Mouse (Mus musculus) retina, postnatal 7 days (tissue): ENCODE data around the gene Serpina3j.
"Not testable (repeated sequence)": the region's sequence is repeated elsewhere in the genome, so short reads cannot be mapped to it uniquely, and the experiment has no call there.

Source experiments
- DNase-seq: peaks from one replicate; pipeline ENCODE4 v3.0.0-alpha.2; 2012; ENCODE audit warnings: low read depth, low spot score

Gene Serpina3j

DNA sequence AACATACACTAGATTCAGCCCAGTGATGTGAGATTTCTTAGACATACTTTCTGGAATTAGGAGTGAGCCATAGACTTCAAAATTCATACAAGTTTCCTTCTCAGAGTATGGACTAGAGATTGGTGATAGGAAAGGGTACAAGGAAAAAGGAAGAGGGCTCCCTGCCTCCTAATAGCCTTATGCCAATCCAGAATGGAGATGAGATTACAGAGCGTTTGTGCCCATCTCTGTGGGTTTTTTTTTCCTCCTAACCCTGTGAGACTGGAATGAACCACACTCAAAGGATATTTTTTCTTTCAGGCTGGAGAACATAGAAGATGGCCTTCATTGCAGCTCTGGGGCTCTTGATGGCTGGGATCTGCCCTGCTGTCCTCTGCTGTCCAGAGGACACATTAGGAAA is at the start of gene Serpina3j:
Gene Serpina3j (plus strand): TSS at position 301 of the 400 bp plus-strand sequence.
- DNase-seq, result no peak

- DNase-seq, result no peak
Measured at GRCm38 (mm10) chr12:104266374-104266773, 48.0 kb upstream of the Serpina3j start.

DNA sequence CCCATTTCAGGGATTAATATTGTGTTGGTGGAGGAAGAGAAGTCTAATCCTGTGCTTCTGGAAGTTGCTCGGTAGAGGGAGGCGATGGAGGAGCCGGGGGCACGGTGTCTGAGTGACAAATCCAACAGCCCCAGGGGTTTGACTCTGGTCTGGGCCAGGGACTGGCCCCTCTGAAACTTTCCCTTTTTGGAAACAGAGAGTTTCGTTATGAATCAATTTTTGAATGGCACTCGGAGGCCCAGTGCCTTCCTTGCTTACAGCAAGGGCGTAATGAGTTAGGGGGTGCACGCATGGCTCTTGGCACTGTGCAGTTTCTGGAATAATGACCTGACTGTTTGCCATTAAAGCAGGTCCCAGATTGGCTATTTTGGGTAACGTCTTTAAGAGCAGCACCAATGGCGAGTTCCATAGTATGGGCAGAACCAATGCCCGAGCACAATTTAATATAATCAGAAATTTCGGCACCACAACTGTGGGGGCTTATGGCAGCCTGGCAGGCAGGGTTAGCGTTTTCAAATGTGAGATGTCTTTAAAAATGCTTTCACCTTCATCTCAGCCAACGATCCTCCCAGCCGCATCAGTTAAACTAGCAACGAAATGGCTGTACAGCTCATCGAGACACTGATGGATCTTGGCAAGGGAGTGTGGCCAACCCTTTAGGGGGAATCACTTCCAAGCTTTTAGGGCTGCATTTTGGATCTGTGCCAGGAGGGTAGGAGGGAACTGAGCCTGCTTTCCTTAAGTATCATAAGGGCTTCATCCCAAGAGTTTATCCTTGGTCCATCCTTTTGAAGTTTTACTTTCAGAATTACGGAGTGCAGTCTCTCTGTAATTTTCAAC is 35.9 kb upstream of the Serpina3j start:
- DNase-seq, result no peak

- no peak for DNase-seq
Measured at GRCm38 (mm10) chr12:104279056-104279435, 35.3 kb upstream of the Serpina3j start.

DNA sequence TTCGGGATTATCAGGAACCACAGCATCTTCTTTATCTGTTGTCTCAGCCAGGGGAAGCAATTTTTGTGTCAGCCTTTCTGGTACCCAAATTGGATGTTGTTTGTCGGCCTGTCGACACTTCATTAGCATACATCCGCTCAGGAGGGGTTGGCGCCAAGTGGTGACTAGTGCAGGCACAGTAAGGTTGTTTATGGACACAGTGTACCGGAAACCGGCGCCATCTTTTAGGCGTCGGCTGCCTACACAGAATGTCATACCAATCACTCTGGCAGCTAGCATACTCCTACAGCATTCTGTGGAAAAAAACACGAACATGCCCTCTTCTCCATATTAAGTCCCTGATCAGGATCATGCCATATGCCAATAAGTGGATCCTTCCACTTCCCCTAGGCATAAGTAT is 31.0 kb upstream of the Serpina3j start:
- DNase-seq, result no peak

- DNase-seq, result no peak
Measured at GRCm38 (mm10) chr12:104288336-104288735, 26.0 kb upstream of the Serpina3j start.

- no peak for DNase-seq
Measured at GRCm38 (mm10) chr12:104289872-104290271, 24.5 kb upstream of the Serpina3j start.

GRCm38 (mm10) chr12:104293963-104294362 is 20.4 kb upstream of the Serpina3j start:
- DNase-seq, result no peak

DNA sequence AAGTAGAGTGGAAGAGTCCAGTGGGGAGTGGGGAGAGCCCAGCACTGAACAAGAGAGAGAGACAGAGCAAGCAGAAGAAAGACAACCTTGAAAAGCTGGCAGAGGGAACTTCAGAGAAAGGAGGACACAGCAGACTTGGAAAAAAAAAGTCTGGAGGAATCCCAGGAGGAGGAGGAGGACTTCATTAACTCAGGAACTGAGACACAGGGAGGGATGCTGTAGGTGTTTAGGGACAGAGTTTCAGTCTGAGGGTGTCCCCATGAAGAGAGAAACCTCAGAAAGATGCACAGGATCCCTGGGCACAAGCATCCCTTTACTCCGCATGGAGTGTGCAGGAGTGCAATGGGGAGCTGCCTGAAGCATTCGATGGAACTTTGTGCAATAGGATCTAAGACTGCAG is 16.3 kb upstream of the Serpina3j start:
- no peak for DNase-seq

DNA sequence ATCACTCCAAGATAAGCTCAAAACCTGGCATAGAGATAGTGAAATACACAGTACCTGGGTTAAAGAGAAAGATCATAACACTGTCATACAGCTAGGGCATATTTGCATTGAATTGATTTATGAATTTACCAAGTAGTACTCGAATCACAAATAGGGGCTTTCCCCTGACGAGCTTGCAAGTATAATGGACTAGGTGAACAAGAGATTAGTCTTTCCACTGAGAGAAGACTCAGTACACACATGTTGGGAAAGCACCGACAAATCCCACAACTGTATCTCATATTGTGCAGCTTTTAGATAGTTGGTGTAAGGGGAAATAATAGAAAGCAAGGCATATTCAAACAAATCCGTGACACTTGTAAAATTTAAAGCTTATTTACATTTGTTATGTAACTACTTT is 8.4 kb upstream of the Serpina3j start:
- no peak for DNase-seq

- DNase-seq, result no peak
Measured at GRCm38 (mm10) chr12:104322454-104322853, 8.1 kb downstream of the Serpina3j start.

GRCm38 (mm10) chr12:104331701-104332100 is 17.3 kb downstream of the Serpina3j start:
- no peak for DNase-seq

GRCm38 (mm10) chr12:104336873-104337272 is 22.5 kb downstream of the Serpina3j start:
- DNase-seq, result not testable (repeated sequence)

- DNase-seq, result not testable (repeated sequence)
Measured at GRCm38 (mm10) chr12:104338226-104338625, 23.9 kb downstream of the Serpina3j start, which contains the start of the genes Serpina3k and Serpina3m. Serpina3k (plus strand) TSS chr12:104338486. Serpina3m (plus strand) TSS chr12:104338486.

DNA sequence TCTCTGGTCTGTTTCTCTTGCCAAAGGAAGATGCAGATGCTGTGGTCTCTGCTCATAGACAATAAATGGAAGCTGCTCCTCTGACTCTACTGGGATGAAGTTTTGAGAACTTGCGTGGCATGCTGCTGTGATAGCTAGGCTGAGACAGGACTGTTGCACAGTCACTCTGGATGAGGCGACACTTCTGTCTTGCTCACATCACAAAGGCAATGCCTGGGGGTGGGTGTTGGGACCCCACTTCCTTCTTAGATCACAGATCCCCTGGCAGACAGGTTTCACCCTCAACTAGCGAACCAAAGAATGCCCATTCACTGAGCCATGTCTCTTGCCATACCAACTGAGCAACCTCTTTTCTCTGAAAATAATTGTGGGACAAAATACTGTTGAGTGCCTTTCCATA is 24.4 kb downstream of the Serpina3j start:
- DNase-seq, result no peak

DNA sequence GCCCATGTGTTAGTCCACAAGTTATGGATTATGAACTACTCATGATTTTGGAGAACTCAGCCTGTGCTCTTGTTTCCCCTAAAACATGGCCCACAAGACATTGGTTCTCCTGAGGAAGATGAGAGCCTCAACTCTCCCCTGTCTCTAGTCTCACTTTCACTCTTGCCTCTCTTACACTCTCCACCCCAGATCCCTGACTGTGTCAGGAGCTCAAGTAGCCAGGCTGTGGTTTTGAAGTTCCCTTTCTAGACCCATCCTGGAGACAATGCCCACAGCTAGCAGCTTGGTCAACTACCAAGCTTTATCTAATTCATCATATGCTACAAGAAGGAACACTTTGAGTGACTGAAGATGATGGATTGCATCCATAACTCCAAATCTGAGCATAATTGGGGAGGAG is 28.1 kb downstream of the Serpina3j start:
- DNase-seq, result not testable (repeated sequence)

DNA sequence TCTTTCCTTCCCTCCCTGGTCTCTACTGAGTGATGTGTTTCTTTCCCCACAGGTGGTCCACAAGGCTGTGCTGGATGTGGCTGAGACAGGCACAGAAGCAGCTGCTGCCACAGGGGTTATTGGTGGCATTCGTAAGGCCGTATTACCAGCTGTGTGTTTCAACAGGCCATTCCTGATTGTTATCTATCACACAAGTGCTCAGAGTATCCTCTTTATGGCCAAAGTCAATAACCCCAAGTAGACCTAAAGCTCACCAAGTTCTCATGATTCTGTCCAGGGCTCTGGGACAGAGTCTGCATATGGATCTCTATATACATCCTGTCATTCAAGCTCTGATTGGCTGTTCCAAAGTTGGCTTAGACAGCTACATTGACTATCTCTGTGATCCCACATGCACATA is 30.8 kb downstream of the Serpina3j start:
- no peak for DNase-seq

DNA sequence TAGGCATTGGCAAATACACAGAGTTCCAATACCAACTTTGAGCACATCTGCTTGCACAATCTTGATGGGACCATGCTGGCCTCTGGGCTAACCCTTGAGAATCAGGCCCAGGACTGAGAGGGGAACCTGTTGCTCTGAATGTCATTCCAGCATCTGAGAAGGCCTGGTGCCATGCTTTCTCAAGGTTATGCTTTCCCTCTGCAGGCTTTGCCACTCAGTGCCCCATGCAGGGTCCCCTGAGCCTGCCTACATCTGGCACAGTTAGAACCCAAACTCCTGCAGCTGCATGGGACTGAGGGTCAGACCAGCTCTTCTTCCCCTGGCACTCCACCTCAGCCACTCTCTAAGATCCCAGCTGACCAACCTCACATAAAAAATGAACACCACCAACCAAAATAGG is 31.4 kb downstream of the Serpina3j start:
- DNase-seq, result no peak

GRCm38 (mm10) chr12:104347091-104347490 is 32.7 kb downstream of the Serpina3j start:
- no peak for DNase-seq

- DNase-seq, result not testable (repeated sequence)
Measured at GRCm38 (mm10) chr12:104351812-104352211, 37.5 kb downstream of the Serpina3j start.

GRCm38 (mm10) chr12:104356006-104356405 is 41.7 kb downstream of the Serpina3j start:
- no peak for DNase-seq

GRCm38 (mm10) chr12:104369986-104370385 is 55.6 kb downstream of the Serpina3j start:
- no peak for DNase-seq
